Mouse (Mus musculus) brain, adult 2 months (tissue): ENCODE data around the gene Nudt3.

Source experiments
- DNase-seq: peaks from one replicate; pipeline ENCODE4 v3.0.0; 2011; ENCODE audit warnings: low read depth, low spot score

Gene Nudt3

DNA sequence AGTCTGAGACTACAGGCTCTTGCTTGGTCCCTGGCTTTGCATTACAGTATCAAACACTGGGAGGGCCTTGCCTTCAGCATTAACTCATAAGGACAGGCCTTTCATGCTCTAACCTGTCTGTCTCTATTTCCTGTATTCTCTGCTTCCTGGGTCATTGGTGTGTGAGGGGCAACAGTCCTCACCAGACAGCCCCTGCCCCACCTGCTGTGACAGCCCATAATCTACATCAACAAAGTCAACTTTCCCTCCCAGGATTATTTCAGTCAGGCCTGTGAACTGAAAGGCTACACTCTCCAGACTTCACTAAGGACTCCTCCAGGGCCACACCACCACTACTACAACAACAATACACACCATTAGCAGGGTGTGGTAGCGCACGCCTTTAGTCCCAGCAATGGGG is 20.3 kb downstream of the Nudt3 start:
- no peak for DNase-seq

GRCm38 (mm10) chr17:27600869-27601268 is 22.4 kb downstream of the Nudt3 start:
- DNase-seq, result peak; percentile 93

DNA sequence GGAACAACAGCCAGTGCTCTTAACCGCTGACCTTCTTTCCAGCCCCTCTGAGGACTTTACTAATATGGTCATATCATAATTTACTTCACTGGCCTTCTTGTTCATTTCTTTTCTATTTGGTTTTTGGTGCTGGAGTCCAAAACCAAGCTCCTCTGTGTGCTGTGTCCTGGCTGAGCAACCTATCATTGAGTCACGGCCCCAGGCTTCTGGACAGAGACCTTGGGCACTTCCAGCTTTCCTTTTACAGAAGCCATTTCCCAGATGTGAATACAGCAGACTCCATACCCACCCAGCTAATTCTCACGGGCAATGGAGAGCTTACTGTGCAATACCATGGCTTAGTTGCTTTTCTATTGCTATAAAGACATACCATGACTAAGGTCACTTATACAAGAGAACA is 23.0 kb downstream of the Nudt3 start:
- DNase-seq, result no peak

DNA sequence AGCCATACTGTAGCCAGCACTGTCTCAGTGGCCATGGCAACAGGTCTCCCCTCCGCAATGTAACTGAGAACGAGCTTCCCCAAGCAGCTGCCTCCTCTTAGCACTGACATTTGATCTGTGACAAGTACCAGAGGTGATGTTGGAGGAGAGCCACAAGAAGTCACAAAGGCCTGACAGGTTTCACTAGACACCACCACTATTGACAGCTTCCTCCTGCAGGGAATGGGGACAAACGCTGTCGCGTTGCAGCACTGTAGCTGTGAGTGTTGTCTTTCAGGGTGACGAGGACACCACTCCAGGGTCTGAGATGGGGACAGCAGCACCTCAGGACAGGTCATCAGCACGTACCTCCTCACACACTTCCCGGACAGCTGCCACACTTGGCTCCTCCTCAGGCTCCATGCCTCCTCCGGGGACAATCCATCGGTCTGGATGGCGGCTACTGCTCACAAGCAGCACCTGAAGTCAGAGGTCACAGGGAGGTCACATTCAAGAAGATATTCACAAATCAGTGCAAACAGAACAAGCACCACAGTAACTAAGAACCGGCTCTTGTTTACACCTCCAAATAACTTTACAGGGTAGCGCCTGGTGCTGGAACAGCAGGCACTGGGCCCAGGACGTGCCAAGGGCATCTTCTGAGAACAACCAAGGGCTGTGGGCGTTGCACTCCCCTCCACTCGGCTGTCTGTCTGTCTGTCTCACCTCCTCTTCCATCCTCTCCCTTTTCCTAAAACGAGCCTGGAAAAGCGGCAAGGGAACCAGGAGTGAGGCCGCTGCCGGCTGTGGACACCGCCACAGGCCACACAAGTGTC is 26.7 kb downstream of the Nudt3 start:
- DNase-seq, result no peak

- DNase-seq, result peak; percentile 75
Observed at GRCm38 (mm10) chr17:27595659-27596375, 27.5 kb downstream of the Nudt3 start.

- no peak for DNase-seq
Observed at GRCm38 (mm10) chr17:27592565-27592910, 30.8 kb downstream of the Nudt3 start.

- DNase-seq, result no peak
Observed at GRCm38 (mm10) chr17:27591826-27592564, 31.3 kb downstream of the Nudt3 start.

- no peak for DNase-seq
Observed at GRCm38 (mm10) chr17:27588231-27588630, 35.1 kb downstream of the Nudt3 start.

DNA sequence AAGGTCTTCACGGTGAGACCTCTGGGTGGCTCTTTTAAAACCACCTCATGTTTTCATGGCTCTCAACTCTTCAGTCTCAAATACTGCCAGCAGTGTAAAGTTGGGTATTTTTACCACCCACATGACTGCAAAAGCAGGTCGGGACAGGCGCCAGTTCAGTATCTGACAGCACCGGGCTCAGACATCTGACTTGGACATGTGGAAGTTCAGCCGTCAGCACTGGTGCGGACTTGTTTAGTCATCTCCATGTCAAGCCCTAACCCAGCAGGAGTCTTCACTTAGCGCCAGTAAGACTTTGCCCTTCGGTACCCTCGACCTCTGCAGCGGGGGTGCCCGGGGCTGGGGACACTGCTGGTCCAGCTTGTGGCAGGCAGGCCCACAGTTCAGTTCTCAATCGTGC is 36.0 kb downstream of the Nudt3 start:
- peak; percentile 88 for DNase-seq

DNA sequence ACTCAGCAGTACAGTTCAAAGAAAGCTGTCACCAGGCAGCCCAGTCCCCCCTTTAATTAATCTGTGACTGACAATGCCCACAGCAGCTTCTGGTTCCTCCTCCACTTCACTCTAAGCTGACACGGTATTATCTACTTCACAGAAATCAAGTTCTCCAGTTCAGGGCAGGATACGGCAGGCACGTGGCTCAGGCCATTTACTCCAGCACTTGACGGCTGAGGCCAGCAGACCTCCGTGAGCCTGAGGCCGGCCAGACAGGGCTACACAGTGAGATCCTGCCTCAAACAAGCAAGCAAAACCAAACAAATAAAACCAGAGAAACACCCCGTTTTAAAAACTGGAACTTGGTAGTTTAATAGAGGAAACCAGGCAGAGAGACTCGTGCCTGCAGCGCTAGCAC is 36.6 kb downstream of the Nudt3 start:
- DNase-seq, result no peak

DNA sequence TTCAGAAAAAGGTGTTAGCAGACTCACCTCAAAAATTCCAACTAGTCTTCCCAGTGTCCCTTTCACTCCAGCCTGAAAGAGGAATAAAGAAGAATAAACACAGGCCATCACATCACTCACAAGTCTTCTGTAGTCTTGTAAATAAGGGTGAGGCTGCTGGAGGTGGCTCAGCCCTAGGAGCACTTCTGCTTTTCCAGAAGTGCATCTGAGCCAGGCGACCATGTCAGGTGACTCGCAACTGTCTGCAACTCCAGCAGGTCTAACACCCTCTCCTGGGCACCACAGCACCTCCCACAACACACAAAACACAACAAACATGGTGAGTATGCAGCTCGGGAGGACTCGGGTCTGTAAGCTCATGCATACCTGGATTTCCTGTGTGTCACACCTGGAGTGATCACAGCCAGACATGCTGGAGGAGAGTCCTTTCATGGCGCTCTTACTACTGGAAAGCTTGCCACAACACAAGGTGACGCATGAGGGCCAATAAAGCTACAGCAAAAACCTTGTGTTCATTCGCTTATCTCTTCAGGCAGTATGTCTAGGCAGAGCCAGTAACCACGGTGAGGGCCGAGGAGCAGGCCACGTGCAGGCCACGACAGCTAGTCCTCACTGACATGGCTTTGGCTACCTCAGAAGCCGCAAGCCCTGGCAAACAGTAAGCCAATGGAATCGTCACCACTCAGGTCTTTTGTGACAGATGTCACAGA is 40.0 kb downstream of the Nudt3 start:
- DNase-seq, result no peak

DNA sequence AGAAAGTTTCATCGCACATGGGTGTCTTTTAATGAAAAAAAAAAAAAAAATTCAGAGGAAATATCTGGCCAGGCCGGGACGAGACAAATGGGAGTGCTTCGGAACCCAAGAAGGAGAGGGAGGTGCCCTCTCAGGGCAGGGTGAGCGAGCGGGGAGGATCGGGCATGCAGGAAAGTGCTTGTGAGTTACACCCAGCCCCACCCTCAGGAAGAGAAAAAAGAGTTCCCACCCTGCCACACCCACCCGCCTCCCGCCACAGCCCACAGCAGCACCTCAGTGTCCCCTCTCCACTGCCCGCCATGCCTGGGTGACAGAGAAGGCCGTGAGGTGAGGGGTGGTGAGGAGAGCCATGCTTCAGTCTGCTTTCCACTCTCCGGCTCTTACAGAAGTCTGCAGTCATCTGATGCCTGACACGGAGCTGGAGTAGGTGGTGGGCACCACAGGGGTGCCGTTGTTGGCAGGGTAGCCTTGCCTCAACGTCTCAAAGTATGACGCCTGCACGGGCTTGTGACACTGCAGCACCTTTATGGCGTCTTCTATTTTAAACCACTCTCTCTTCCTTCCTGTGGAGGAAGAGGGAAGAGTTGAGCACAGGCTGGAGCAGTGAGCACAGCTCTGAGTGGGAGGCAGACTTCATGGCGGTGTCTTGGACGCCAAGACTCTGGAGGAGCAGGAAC is 42.8 kb downstream of the Nudt3 start:
- DNase-seq, result peak; percentile 76

GRCm38 (mm10) chr17:27579816-27580215 is 43.5 kb downstream of the Nudt3 start:
- DNase-seq, result peak; percentile 88

DNA sequence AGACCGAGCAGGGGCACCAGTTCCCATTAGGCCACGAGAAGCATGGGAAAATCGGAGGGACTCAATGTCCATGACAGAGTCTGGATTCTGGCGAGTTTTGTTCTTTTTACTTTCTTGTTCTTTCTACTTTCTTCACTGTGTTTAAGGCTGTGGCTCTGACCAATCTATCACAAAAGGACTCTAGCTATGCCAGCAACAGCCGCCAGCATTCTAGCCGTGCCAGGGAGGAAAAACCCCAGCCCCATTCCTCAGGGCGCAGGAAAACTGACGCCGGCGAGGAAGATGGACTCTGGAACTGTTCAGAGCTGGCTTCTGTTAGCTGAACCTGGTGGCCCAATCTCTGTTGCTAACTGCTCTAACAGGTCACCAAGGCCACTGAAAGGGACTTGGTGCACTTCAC is 44.8 kb downstream of the Nudt3 start:
- DNase-seq, result no peak

DNA sequence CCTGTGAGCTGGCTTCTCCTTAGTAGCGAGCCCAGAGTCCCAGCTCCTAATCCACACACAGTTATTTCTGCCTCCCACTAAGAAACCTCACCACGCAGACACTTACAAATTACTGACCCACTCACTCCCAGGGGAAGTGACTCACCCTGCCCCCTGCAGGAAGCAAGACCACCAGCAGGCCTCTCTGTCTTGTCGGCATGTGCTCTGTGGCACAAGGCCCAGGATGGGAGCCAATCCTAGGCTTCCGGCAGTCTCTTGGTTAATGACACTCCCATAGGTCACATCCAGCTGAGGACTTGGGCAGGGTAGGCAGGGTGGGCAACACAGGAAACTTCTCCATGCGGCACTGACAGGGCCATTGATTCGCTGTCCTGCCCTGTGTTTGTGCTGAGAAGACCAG is 45.8 kb downstream of the Nudt3 start:
- no peak for DNase-seq

GRCm38 (mm10) chr17:27576056-27576455 is 47.2 kb downstream of the Nudt3 start:
- DNase-seq, result no peak

GRCm38 (mm10) chr17:27575116-27575776 is 48.0 kb downstream of the Nudt3 start:
- no peak for DNase-seq

GRCm38 (mm10) chr17:27574470-27575115 is 48.7 kb downstream of the Nudt3 start:
- peak; percentile 94 for DNase-seq

DNA sequence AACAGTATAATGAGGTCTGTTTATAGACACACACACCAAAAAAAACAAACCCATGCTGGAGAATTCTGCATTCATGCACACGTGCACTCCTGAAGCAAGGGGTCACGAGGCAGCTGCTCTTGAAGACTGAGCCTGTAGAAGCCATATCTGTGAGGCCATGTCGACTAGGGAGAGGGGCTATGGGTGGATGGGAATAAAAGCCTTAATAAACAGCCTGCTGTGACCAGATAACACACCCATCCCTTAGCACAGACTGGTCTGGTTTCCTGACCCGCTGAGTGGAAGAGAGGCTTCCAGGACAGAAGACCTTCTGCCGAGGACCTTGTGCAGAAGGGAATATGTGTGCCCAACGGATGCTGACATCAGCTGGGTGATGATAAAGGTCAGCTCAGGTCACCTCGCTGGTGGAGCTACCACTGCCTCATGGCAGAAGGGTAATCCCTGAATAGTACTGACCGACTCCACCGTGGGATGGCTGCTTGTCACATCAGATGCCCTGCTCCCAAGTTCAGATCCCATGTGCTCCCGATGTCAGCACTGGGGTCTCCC is 49.4 kb downstream of the Nudt3 start:
- DNase-seq, result no peak

DNA sequence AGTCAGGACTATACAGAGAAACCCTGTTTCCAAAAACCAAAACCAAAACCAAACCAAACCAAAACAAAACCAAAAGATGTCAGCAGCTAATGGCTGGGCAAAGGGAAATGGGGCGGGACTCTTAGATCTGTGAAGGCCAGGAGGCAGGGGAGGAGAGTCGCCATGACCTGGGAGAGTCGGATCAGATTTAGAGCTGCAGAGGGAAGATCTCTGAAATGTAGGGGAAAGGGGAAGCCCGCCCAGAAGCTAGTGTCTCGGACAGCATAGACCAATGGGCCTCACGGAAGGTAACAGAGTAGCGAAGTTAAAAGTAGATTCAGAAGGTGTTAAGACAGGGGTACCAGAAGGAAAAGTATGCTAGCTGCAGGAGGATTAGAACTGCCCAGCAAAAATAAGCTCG is 52.0 kb downstream of the Nudt3 start:
- no peak for DNase-seq
